Mouse (Mus musculus): ENCODE data around the gene Csrp3.

The Csrp3 gene

GRCm38 (mm10) chr7:48784773-48785523 is 62.9 kb downstream of the Csrp3 start:
- peak; percentile 52 for DNase-seq (ENCODE audit: low read depth, low spot score)
- Histone ChIP-seq H3K36me3 (ENCODE audit: control insufficient read depth, insufficient read depth, low read length, poor library complexity, severe bottlenecking) (no peaks in the 10 kb centered on the region), H3K27me3 (ENCODE audit: control insufficient read depth, insufficient read depth, low read length, poor library complexity, severe bottlenecking) (no peaks in the 10 kb centered on the region)

- DNase-seq (ENCODE audit: low read depth, low spot score), result no peak
- H3K27me3 ChIP-seq (ENCODE audit: control insufficient read depth, insufficient read depth, low read length, poor library complexity, severe bottlenecking), result no peaks in the 10 kb centered on the region
- H3K36me3 ChIP-seq (ENCODE audit: control insufficient read depth, insufficient read depth, low read length, poor library complexity, severe bottlenecking), result no peaks in the 10 kb centered on the region
Measured at GRCm38 (mm10) chr7:48782432-48782831, 65.4 kb downstream of the Csrp3 start.

All from splenic B cell, adult 2 months (primary cell).